Mouse (Mus musculus): ENCODE data around the gene Kank1.

The Kank1 gene

DNA sequence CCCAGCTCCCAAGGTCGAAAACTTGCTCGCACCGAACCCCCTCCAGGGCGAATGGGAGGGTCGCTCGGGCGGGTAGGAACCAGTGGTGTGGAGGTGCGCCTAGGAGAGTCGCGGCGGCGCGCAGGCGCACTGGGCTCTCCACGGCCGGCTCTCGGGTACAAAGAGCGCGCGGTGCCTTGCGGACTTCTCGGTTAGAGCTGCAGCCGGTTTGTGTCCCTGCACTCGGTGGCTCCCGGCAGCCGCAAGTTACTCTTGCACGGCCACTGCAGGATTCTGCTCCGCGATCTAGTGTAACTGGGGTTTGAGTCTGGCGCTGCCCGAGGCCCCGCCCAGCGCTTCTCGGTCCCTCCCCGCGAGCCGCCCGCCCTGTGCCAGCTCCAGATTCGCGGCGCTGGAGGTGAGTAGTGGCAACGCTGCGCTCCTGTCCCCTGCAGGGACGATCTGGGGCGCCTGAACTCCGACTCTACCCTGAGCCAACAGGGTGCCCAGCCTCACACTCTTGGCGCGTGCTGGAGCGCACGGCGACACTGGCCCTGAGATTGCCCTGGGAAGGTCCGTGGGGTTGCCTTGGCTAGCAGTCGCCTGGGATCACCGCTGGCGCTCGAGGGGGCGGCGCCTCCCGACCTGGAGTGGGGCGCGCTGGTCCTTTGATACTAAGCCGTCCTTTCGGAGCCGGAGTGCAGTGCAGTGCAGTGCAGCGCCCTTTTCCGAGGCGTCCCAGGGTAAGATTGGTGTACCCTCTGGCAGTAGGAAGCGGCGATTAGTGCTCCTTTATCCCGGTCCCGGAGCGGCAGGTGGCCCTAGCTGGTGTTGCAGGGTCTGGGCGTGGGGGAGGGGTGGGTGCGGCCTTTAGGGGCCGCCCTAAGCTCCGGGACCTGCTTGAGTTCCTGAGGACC, at the start of gene Kank1:
Kank1 (plus strand) TSS at position 380 of the 896 bp plus-strand sequence.
- WGBS: under 1% methylated on average over 76 of the region's 76 CpGs

- WGBS: 66% methylated on average over 18 of the region's 18 CpGs
Observed at GRCm38 (mm10) chr19:25187681-25188080, 49.1 kb upstream of the Kank1 start.

DNA sequence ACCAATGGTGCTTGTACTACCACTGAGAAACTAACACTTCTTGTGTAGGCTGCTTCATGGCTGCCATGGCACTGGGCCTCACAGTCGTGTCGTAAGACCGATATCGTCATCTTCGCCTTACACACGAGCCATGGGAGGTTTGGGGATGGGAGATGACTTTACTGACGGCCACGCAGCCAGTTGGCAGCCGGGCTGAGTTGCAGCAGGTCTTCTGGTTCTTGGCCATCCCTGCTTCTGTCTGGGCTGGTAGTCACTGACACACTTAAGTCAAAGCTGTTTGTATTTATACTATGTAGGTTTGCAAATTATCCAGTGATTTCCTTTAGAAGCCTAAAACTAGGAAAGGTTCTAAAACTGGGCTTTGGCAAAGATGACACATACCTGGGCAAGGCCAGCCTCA, 43.0 kb upstream of the Kank1 start:
- WGBS: 95% methylated on average over 9 of the region's 9 CpGs

GRCm38 (mm10) chr19:25200081-25200860, 36.5 kb upstream of the Kank1 start:
- 77% methylated on average over 13 of the region's 13 CpGs for WGBS

DNA sequence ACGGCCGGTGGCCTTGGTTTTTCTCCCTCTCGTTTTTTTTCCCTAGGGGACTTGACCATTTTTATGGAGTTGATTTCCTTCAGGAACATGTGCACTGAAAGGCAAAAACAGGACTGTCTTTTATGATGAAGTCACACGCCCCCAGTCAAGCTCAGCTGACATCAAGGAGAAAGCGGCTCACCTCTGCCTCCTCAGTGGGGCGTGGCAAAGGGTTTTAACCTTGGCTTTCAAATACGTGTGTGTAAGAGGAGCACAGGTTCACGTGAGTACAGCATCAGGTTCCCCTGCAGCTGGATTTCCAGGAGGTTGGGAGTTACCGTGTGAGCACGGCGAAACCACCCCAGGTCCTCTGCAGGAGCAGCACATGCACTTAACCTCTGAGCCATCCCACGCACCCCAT, 33.7 kb upstream of the Kank1 start:
- WGBS: 89% methylated on average over 12 of the region's 12 CpGs

DNA sequence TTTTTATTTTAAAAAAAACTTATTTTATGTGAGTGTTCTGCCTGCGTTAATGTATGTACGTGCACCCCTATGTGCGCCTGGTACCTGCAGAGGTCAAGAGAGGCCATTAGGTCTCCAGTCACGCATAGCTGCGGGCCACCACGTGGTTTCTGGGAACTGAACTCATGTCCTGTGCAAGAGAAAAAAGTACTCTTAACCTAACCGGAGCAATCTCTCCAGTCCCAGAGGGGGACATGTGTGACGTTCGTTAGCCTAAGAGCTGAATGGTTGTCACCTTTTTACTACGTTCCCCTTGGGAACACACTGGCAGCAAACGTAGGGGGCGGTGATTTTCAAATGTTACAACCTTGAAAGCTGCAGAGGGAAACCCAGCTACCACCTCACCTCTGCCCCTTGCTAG, 29.8 kb upstream of the Kank1 start:
- 86% methylated on average over 12 of the region's 12 CpGs for WGBS

GRCm38 (mm10) chr19:25207731-25208361, 28.9 kb upstream of the Kank1 start:
- 24% methylated on average over 23 of the region's 23 CpGs for WGBS

DNA sequence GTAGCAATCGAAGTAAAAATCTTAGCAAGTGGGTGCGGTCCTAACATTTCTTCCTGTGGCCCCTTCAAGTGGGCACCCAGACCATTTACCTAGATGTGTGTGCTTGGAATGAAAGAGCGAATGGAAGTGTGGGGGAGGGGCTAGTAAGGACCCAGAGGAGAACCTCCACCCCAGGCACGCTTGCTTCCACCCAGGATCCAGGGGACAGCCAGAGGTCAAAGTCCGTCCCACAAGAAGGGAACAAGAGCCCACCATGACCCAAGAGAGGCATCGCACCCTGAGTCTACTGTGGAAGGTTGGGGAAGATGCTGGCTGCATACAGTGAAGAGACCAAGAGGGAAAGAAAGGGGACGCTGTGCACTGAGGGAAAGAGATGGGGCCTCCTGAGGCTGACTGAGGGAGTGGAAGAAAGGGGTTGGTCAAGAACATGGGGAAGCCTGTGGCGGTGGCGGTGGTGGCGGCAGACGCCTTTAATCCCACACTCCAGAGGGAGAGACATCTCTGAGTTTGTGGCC, 28.1 kb upstream of the Kank1 start:
- 81% methylated on average over 11 of the region's 11 CpGs for WGBS

DNA sequence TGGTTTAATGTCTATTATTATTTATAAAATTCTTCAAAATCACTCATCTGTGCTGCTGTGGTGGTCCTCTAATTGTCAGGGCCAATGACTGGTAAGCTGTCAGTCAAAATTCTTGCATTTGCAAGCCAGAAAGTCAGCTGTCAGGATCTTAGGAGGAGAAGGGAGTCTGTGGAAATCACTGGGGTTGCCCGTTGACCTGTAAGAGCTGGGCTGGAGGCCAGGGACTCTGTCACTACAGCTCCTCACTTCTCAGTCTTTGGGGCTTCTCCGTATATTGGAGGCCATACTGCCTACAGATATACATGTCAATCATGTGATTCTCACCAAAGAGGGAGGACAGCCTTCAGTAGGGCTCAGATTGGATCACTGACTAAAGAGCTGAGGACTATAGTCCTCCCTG, 16.2 kb upstream of the Kank1 start:
- 90% methylated on average over 2 of the region's 2 CpGs for WGBS

DNA sequence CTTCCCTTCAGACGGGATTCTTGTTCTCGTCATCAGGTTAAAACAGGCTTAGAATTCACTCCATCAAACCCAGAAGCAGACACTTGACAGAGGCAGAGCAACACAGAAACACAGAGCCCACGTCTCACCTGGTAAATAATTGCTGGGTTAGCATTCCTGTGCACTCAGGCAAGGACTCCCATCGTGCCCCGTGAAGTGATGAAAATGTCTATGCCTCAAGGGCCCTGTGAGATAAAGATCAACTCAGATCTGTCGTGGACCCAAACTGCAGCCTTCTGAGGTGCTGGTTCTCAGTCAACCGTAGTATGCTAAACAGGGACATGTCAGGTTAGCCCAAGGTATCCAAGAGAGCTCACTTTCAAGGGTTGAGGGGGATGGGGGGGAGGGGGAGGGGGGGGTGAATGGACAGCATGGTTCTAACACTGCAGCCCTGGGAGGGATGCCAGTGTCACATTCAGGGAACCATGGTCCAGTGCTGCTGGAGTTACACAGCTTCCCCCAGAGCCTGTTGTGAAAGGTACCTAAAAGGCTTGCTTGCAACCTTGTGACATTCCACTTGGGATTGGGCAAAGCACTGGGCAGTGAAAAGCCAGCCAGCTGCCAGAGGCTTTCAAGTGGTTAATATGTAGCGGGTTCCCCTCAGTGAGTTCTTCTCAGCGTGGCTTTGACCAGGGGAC, 14.7 kb upstream of the Kank1 start:
- WGBS: 88% methylated on average over 9 of the region's 9 CpGs

DNA sequence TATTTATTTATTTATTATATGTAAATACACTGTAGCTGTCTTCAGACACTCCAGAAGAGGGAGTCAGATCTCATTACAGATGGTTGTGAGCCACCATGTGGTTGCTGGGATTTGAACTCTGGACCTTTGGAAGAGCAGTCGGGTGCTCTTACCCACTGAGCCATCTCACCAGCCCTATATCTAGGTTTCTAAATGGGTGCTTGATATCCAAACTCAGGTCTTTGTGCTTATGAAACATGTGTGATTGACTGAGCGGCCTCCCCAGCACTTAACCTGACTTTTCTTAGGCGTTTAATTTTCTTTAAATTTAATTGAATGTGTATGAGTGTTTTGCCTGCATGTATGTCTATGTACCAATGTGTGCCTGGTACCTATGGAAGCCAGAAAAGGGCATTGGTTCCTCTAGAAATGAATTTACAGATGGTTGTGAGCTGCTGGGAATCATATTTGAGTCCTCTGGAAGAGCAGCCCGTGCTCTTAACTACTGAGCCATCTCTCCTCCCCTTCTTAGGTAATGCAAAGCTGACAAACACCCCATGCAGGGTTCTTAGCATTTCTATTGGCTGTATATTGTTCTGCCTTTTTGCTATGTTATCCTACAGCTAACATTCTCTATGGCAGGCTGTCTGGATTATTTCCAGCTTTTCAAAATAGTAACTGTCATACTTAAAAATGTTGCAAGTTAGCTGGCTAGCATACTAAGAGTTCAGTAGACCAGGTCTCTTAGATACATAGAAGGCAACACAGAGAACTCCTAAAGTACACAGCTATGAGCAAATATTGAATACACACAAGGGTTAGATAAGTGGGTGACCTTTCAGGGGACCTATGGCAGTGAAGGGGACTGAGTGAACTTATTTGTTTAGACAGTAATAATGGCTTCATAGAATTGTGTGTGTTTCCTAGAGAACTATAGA, 6.5 kb upstream of the Kank1 start:
- 83% methylated on average over 4 of the region's 4 CpGs for WGBS

- WGBS: 79% methylated on average over 4 of the region's 4 CpGs
Observed at GRCm38 (mm10) chr19:25230975-25231334, 5.8 kb upstream of the Kank1 start.

GRCm38 (mm10) chr19:25232032-25232431, 4.7 kb upstream of the Kank1 start:
- WGBS: 63% methylated on average over 10 of the region's 10 CpGs

DNA sequence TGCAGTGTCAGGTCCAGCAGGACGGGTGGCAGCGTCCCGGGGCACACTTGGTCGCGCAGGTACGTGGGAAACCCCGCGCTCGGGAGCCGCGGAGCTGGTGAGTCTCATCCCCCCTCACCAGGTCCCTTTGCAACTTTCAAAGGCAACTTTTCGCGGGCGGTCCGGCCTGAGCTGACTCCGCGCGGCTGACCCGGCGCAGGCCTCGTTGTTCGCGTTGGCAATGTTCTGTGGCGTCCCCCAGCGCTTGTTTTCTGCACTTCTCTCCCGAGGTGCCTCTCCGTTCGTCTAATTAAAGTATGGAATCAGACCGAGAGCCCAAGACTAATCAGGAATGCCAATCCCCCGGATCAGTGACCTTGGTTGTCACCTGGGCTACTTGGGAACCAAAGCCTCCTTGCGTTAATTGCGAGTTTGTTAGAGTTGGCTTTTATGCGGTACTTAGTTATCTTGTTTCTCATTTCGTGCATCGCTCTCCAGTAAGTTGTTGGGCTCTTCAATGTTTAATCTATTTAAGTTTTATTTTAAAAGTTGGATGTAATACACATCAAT, 791 bp downstream of the Kank1 start:
- under 1% methylated on average over 35 of the region's 35 CpGs for WGBS

GRCm38 (mm10) chr19:25238121-25238520, 1.3 kb downstream of the Kank1 start:
- WGBS: 7% methylated on average over 13 of the region's 13 CpGs

- 90% methylated on average over 4 of the region's 4 CpGs for WGBS
Observed at GRCm38 (mm10) chr19:25243566-25243965, 6.8 kb downstream of the Kank1 start.

GRCm38 (mm10) chr19:25246062-25246461, 9.3 kb downstream of the Kank1 start:
- 93% methylated on average over 8 of the region's 8 CpGs for WGBS

- WGBS: 72% methylated on average over 14 of the region's 14 CpGs
Observed at GRCm38 (mm10) chr19:25247858-25248552, 11.2 kb downstream of the Kank1 start.

GRCm38 (mm10) chr19:25249230-25249629, 12.5 kb downstream of the Kank1 start:
- WGBS: 36% methylated on average over 13 of the region's 13 CpGs

Measured in cerebral cortex, adult 2 months (tissue).